Mouse (Mus musculus): ENCODE results near the gene Myo19. TPM values are rescaled to one million over a fixed set of nuclear protein-coding genes. Genes with fewer than 3 reads are reported as not detected.
A peak's percentile ranks its signal among the peaks of the same experiment; 100 is the strongest.

Myo19 gene
- polyA plus RNA-seq, 1 experiment from 2014 or later: 6.5 TPM

DNA sequence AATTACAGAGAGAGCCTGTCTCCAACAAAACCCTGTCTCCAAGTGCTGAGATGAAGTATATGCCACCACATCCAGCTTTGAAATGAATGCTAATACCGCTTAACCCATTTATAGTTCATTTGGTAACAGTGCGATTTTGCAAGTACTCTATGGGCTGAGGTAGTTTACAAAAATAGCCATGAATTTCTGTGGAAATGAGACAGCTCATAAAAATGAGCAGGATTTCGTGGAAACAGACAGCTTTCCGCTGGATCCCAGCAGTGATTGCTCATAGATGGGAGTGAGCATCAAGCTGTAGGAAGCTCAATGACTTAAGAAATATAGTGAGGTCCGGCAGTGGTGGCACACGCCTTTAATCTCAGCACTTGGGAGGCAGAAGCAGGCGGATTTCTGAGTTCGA lies 41.0 kb downstream of the Myo19 start:
- no peak overlapping the region for H3K9ac ChIP-seq (replicated peaks; ENCODE audit: low read depth, low read length)
- H3K4me2 ChIP-seq (ENCODE audit: low read length): no peak overlapping the region
- H3K36me3 ChIP-seq (ENCODE audit: control insufficient read depth, insufficient read depth): no peaks in the 10 kb centered on the region
- no peak for ATAC-seq
- H3K4me1 ChIP-seq (replicated peaks; ENCODE audit: control insufficient read depth, insufficient read depth, low read length): peaks cover 6% of the 10 kb centered on the region; the same call in 1 of the 2 replicates
- no peaks in the 10 kb centered on the region for H3K27me3 ChIP-seq (replicated peaks; ENCODE audit: control insufficient read depth, insufficient read depth, low read length)
- H3K4me3 ChIP-seq (replicated peaks; ENCODE audit: low read length): no peak overlapping the region
- WGBS: 85% methylated on average over 8 of the region's 8 CpGs
- H3K27ac ChIP-seq (ENCODE audit: low read length): no peak overlapping the region
- H3K9me3 ChIP-seq (ENCODE audit: control insufficient read depth, low read length): no peaks in the 10 kb centered on the region

DNA sequence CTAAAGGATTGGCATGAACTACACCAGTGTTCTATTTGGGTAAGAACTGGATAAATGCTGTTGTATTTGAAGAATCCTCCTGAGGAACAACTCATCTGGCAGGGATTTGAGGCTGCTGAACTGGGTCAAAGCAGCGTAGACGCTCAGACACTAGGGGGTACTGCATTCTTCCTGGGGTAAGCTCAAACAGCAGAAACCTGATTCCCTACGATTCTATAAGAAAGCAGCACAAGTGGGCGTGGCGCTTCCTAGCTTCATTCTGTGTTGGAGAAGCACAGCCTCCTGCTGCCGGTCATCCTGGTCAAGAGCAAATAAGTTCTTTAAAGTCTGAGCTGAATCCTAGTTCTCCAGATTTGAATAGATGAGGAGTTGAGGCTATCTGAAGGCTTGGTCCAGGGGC lies 52.3 kb downstream of the Myo19 start:
- Histone ChIP-seq H3K9ac (replicated peaks; ENCODE audit: low read depth, low read length) (no peak overlapping the region), H3K4me3 (replicated peaks; ENCODE audit: low read length) (no peak overlapping the region), H3K27ac (ENCODE audit: low read length) (no peak overlapping the region), H3K36me3 (ENCODE audit: control insufficient read depth, insufficient read depth) (no peaks in the 10 kb centered on the region), H3K4me1 (replicated peaks; ENCODE audit: control insufficient read depth, insufficient read depth, low read length) (no peaks in the 10 kb centered on the region), H3K4me2 (ENCODE audit: low read length) (no peak overlapping the region), H3K27me3 (replicated peaks; ENCODE audit: control insufficient read depth, insufficient read depth, low read length) (no peaks in the 10 kb centered on the region), H3K9me3 (ENCODE audit: control insufficient read depth, low read length) (no peaks in the 10 kb centered on the region)
- ATAC-seq: no peak
- WGBS: 13% methylated on average over 6 of the region's 6 CpGs

DNA sequence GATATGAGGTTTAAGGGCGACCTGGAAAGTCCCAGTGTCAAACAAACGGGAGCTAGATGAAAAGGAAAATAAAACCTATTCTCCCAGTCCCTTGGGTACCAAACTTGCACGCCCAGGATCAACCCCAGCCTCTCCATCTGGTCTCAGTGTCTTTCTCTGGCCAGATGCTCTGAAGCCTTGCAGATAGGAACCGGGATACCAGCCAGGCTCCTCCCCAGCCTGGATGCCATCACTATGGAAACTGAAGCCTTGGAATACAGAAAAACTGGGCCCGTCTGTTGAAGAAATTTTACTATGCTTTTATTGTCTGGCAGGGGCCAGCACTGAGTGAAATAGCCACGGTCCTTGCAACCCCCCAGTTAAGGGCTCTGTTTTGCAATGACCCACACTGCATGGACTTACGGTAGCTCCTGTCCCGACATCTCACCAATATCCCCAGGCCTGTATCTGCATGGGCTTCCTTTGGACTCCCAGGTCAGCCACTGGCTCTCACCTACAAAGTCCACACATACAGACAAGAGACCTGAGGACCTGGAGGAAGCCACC lies 59.6 kb downstream of the Myo19 start:
- ATAC-seq: peak; percentile 90

GRCm38 (mm10) chr11:84940140-84940539 lies 60.2 kb downstream of the Myo19 start:
- Histone ChIP-seq H3K36me3 (ENCODE audit: control insufficient read depth, insufficient read depth) (no peaks in the 10 kb centered on the region), H3K4me3 (replicated peaks; ENCODE audit: low read length) (no peak overlapping the region), H3K4me1 (replicated peaks; ENCODE audit: control insufficient read depth, insufficient read depth, low read length) (peaks cover 26% of the 10 kb centered on the region), H3K27me3 (replicated peaks; ENCODE audit: control insufficient read depth, insufficient read depth, low read length) (no peaks in the 10 kb centered on the region), H3K9me3 (ENCODE audit: control insufficient read depth, low read length) (no peaks in the 10 kb centered on the region), H3K27ac (ENCODE audit: low read length) (peak overlapping the region; percentile 87), H3K9ac (replicated peaks; ENCODE audit: low read depth, low read length) (no peak overlapping the region), H3K4me2 (ENCODE audit: low read length) (no peak overlapping the region)
- 53% methylated on average over 10 of the region's 10 CpGs for WGBS
- no peak for ATAC-seq

More for the DNA sequence above, 59.6 kb downstream of the Myo19 start:
- WGBS: 37% methylated on average over 8 of the region's 8 CpGs
- Histone ChIP-seq H3K27ac (ENCODE audit: low read length) (peak overlapping the region; percentile 87), H3K4me1 (replicated peaks; ENCODE audit: control insufficient read depth, insufficient read depth, low read length) (peaks cover 21% of the 10 kb centered on the region), H3K4me2 (ENCODE audit: low read length) (0 out of 2 replicates have a peak overlapping the region, but pooled peaks have one; percentile 17), H3K27me3 (replicated peaks; ENCODE audit: control insufficient read depth, insufficient read depth, low read length) (no peaks in the 10 kb centered on the region), H3K9ac (replicated peaks; ENCODE audit: low read depth, low read length) (no peak overlapping the region), H3K36me3 (ENCODE audit: control insufficient read depth, insufficient read depth) (no peaks in the 10 kb centered on the region), H3K9me3 (ENCODE audit: control insufficient read depth, low read length) (no peaks in the 10 kb centered on the region), H3K4me3 (replicated peaks; ENCODE audit: low read length) (no peak overlapping the region)

DNA sequence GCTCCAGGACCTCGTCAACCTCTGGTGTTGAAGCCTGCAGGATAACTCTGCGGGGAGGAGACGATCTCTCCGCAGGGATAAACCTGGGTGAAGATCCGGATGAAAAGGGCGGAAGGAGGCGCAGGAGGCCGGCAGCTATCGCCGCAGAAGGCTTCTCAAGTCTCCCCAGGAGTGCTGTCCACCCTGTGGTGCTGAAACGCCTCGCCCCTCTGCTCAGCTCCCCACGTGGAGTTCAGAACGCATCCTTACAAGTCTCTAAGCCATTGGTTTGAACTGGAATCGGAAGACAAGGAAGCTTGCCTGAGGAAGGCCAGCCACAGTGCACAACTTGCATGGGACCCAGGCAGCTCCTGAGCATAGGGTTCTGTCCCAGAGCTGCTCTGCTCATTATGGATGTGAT lies 64.0 kb downstream of the Myo19 start:
- Histone ChIP-seq H3K36me3 (ENCODE audit: control insufficient read depth, insufficient read depth) (no peaks in the 10 kb centered on the region), H3K27ac (ENCODE audit: low read length) (no peak overlapping the region), H3K27me3 (replicated peaks; ENCODE audit: control insufficient read depth, insufficient read depth, low read length) (no peaks in the 10 kb centered on the region), H3K9me3 (ENCODE audit: control insufficient read depth, low read length) (no peaks in the 10 kb centered on the region), H3K9ac (replicated peaks; ENCODE audit: low read depth, low read length) (peak overlapping the region; percentile 36; the same call in 1 of the 2 replicates), H3K4me1 (replicated peaks; ENCODE audit: control insufficient read depth, insufficient read depth, low read length) (peaks cover 39% of the 10 kb centered on the region), H3K4me2 (ENCODE audit: low read length) (peak overlapping the region; percentile 40), H3K4me3 (replicated peaks; ENCODE audit: low read length) (0 out of 2 replicates have a peak overlapping the region, but pooled peaks have one; percentile 4)
- ATAC-seq: no peak
- under 1% methylated on average over 15 of the region's 15 CpGs for WGBS

DNA sequence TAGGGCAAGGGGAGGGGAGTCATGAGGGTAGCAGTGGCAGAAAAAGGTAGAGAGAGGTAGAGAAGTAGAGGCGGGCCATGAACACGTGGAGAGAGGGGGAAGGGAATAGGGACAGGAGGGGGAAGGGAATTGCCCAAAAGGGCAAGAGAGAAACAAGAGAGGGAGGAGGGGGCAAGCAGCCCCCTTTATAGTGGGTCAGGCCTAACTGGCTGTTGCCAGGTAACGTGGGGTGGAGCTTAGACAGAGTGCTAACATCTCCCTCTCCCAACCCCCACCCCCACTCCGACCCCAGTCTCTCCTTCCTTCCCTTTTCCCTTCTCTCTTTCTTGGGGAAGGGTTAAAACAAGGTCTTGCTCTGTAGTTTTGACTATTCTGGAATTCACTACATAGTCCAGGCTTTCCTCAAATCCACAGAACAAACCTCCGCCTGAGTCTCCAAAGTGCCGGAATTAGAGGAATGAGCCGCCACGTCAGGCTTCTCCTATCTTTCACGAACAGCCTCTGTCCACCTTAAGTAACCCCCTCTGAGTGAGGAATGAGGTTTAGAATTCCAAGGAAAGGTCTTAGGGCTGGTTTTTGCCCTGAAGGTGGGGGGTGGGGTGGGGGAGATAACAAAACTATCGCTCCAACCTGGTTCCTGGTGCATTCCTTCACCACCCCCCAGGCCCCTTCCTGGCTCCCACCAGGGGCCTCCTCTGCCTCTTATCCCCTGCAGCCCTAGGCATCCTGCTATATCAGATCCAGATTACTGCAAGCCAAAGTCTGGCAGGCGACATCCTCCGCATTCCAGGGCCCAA lies 64.9 kb downstream of the Myo19 start:
- H3K9ac ChIP-seq (replicated peaks; ENCODE audit: low read depth, low read length): no peak overlapping the region
- H3K4me3 ChIP-seq (replicated peaks; ENCODE audit: low read length): no peak overlapping the region
- no peak for ATAC-seq
- no peak overlapping the region for H3K4me2 ChIP-seq (ENCODE audit: low read length)
- H3K36me3 ChIP-seq (ENCODE audit: control insufficient read depth, insufficient read depth): no peaks in the 10 kb centered on the region
- peaks cover 33% of the 10 kb centered on the region for H3K4me1 ChIP-seq (replicated peaks; ENCODE audit: control insufficient read depth, insufficient read depth, low read length)
- no peaks in the 10 kb centered on the region for H3K27me3 ChIP-seq (replicated peaks; ENCODE audit: control insufficient read depth, insufficient read depth, low read length)
- WGBS: 7% methylated on average over 12 of the region's 12 CpGs
- no peak overlapping the region for H3K27ac ChIP-seq (ENCODE audit: low read length)
- H3K9me3 ChIP-seq (ENCODE audit: control insufficient read depth, low read length): no peaks in the 10 kb centered on the region

DNA sequence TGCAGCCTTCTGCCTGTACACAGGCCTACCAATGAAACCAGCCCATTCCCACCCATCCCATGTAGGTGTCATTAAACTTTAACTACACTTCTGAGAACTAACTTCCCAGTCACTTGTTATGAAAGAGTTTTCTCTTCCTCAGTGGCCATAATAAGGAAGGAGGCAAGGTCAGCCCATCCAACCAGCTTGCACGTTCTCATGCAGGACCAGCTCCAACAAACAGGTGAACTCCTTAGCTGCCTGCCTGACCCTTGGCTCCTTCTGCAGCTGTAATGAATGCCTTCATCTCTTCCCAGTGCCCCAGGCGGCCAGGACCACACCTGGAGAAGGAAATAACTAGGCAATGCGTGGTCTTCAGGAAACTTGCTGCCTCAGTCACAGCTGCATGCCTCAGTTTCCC lies 65.9 kb downstream of the Myo19 start:
- Histone ChIP-seq H3K4me2 (ENCODE audit: low read length) (no peak overlapping the region), H3K36me3 (ENCODE audit: control insufficient read depth, insufficient read depth) (no peaks in the 10 kb centered on the region), H3K9ac (replicated peaks; ENCODE audit: low read depth, low read length) (no peak overlapping the region), H3K4me1 (replicated peaks; ENCODE audit: control insufficient read depth, insufficient read depth, low read length) (peaks cover 26% of the 10 kb centered on the region), H3K27me3 (replicated peaks; ENCODE audit: control insufficient read depth, insufficient read depth, low read length) (no peaks in the 10 kb centered on the region), H3K27ac (ENCODE audit: low read length) (no peak overlapping the region), H3K4me3 (replicated peaks; ENCODE audit: low read length) (no peak overlapping the region), H3K9me3 (ENCODE audit: control insufficient read depth, low read length) (no peaks in the 10 kb centered on the region)
- no peak for ATAC-seq
- WGBS: 61% methylated on average over 3 of the region's 3 CpGs

DNA sequence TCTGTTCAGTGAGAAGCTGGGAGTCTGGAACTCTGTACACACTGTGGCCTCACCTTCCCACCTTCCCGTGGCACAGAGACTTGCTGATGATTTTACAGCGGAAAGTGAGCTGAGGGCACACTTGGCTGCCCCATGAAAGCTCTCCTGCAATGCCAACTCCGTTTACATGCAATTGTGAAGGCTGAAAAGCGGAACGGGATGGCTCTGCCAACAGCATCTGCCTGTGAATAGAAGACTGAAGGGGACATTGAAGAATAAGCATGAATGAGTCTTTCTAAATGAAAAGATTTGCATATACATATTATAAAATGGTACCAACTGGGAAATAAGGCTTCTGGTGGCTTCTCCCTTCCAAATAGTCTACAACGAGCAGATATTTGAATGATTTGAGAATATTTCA lies 67.3 kb downstream of the Myo19 start:
- WGBS: 26% methylated on average over 6 of the region's 6 CpGs
- ATAC-seq: peak; percentile 75; the same call in 1 of the 2 replicates
- Histone ChIP-seq H3K4me1 (replicated peaks; ENCODE audit: control insufficient read depth, insufficient read depth, low read length) (peaks cover 26% of the 10 kb centered on the region), H3K27ac (ENCODE audit: low read length) (peak overlapping the region; percentile 66), H3K27me3 (replicated peaks; ENCODE audit: control insufficient read depth, insufficient read depth, low read length) (no peaks in the 10 kb centered on the region), H3K9ac (replicated peaks; ENCODE audit: low read depth, low read length) (no peak overlapping the region), H3K9me3 (ENCODE audit: control insufficient read depth, low read length) (no peaks in the 10 kb centered on the region), H3K36me3 (ENCODE audit: control insufficient read depth, insufficient read depth) (no peaks in the 10 kb centered on the region), H3K4me3 (replicated peaks; ENCODE audit: low read length) (no peak overlapping the region), H3K4me2 (ENCODE audit: low read length) (no peak overlapping the region)

- peak; percentile 52 for ATAC-seq
- H3K27me3 ChIP-seq (replicated peaks; ENCODE audit: control insufficient read depth, insufficient read depth, low read length): no peaks in the 10 kb centered on the region
- H3K4me2 ChIP-seq (ENCODE audit: low read length): no peak overlapping the region
- H3K36me3 ChIP-seq (ENCODE audit: control insufficient read depth, insufficient read depth): no peaks in the 10 kb centered on the region
- H3K4me1 ChIP-seq (replicated peaks; ENCODE audit: control insufficient read depth, insufficient read depth, low read length): peaks cover 26% of the 10 kb centered on the region
- no peaks in the 10 kb centered on the region for H3K9me3 ChIP-seq (ENCODE audit: control insufficient read depth, low read length)
- H3K27ac ChIP-seq (ENCODE audit: low read length): no peak overlapping the region; the same call in 1 of the 2 replicates
- WGBS: 19% methylated on average over 3 of the region's 3 CpGs
- no peak overlapping the region for H3K9ac ChIP-seq (replicated peaks; ENCODE audit: low read depth, low read length)
- H3K4me3 ChIP-seq (replicated peaks; ENCODE audit: low read length): no peak overlapping the region
Measured at GRCm38 (mm10) chr11:84948114-84948513, 68.2 kb downstream of the Myo19 start.
